Mouse (Mus musculus) liver, embryonic 15.5 days (tissue): ENCODE measurements around the gene Abtb2. TPM values are rescaled to one million over a fixed set of nuclear protein-coding genes. Genes with fewer than 3 reads are reported as not detected.

Experiments used
- ATAC-seq: fragments of 200-750 bp; cut with Nextera tagmentation; 2 replicates; pipeline ENCODE4 v1.8.0; 2017; ENCODE audit warnings: moderate number of reproducible peaks, mild to moderate bottlenecking, moderate library complexity; ENCODE audit not compliant: insufficient read depth
- H3K27ac ChIP-seq: fragments of 300-500 bp; sonication (generic); replicated peaks from 2 replicates; pipeline ENCODE4 v1.5.1; 2015; ENCODE audit warnings: mild to moderate bottlenecking, inconsistent platforms
- H3K27me3 ChIP-seq: fragments of 300-500 bp; sonication (generic); 2 replicates; pipeline ENCODE4 v1.6.1; 2015; ENCODE audit warnings: mild to moderate bottlenecking, inconsistent platforms
- H3K36me3 ChIP-seq: fragments of 300-500 bp; sonication (generic); replicated peaks from 2 replicates; pipeline ENCODE4 v1.6.1; 2015; ENCODE audit warnings: moderate library complexity, mild to moderate bottlenecking, inconsistent platforms
- H3K4me1 ChIP-seq: fragments of 300-500 bp; sonication (generic); replicated peaks from 2 replicates; pipeline ENCODE4 v1.6.1; 2015; ENCODE audit warnings: inconsistent platforms
- H3K4me2 ChIP-seq: fragments of 300-500 bp; sonication (generic); 2 replicates; pipeline ENCODE4 v1.6.1; 2015; ENCODE audit warnings: moderate library complexity, mild to moderate bottlenecking, inconsistent platforms
- H3K4me3 ChIP-seq: fragments of 300-500 bp; sonication (generic); replicated peaks from 2 replicates; pipeline ENCODE4 v1.5.1; 2015; ENCODE audit warnings: mild to moderate bottlenecking, inconsistent platforms
- H3K9ac ChIP-seq: fragments of 300-500 bp; sonication (generic); 2 replicates; pipeline ENCODE4 v1.6.1; 2015; ENCODE audit warnings: moderate library complexity, mild to moderate bottlenecking, inconsistent platforms
- H3K9me3 ChIP-seq: fragments of 300-500 bp; sonication (generic); replicated peaks from 2 replicates; pipeline ENCODE4 v1.6.1; 2016; ENCODE audit warnings: inconsistent platforms
- WGBS: fragments of 180-500 bp; shearing (Covaris S2); methylation state at CpG from one replicate; pipeline ENCODE4 v1.1.7; 2015; ENCODE audit warnings: mixed read lengths; ENCODE audit not compliant: insufficient replicate concordance; 5-methylcytosine and 5-hydroxymethylcytosine counted together
- polyA plus RNA-seq: library from polyadenylated mRNA; unstranded; fragments of >200 nt; fragmentation: Nextera tagmentation; extraction: Ambion mirVana; gene quantifications from 2 replicates; pipeline ENCODE4 v1.2.1, GENCODE M21; 2015

Gene Abtb2
- polyA plus RNA-seq, 1 experiment from 2014 or later = 2.9 TPM

DNA sequence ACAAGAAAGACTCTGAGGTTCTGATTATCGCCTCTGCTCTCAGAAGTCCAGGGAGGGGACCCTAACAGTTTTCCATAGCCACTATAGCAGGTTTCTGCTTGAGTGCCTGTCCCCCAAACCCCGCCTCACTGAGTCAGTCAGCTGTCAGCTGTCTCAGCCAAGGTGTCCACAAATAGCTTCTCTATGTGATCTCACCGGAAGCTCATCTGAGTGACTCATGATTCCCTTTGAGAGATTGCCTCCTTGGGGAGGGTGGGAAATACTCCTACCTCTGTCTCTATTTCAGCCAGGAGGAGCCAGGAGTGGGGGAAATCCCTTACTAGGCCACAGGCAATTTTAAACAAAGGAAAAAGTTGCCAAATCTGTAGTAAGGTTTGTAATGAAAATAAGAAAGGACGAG is 96.0 kb downstream of the Abtb2 start:
- Histone ChIP-seq H3K4me2 (no peak overlapping the region), H3K9ac (no peak overlapping the region), H3K9me3 (no peaks in the 10 kb centered on the region), H3K27me3 (no peaks in the 10 kb centered on the region), H3K4me1 (0 out of 2 replicates have a peak, but pooled peaks cover 2% of the 10 kb centered on the region), H3K36me3 (no peaks in the 10 kb centered on the region), H3K27ac (no peak overlapping the region), H3K4me3 (no peak overlapping the region)
- ATAC-seq = no peak
- WGBS = 36% methylated on average over 4 of the region's 4 CpGs

DNA sequence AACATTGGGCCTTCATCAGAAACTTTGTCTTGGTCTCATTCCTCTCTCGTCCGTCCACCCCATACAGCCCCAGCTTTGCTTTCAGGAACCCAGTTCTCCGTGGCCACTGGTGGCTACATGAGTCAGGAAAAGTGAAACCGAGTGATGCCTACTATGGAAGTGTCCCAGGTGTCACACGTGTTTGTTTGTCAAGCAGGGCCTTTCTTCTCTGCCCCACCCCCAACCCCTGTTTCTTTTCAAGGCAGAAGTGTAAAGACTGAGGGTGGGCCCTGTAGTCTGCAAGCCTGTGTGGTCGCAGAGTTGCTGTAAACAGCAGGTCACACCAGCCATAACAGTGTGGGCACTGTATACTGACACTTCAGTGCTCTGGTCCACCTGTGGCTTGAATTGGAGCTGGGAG is 98.2 kb downstream of the Abtb2 start:
- Histone ChIP-seq H3K27ac (no peak overlapping the region), H3K4me2 (no peak overlapping the region), H3K36me3 (no peaks in the 10 kb centered on the region), H3K4me1 (peaks cover 11% of the 10 kb centered on the region), H3K27me3 (no peaks in the 10 kb centered on the region), H3K4me3 (no peak overlapping the region), H3K9me3 (no peaks in the 10 kb centered on the region), H3K9ac (no peak overlapping the region)
- no peak for ATAC-seq
- 55% methylated on average over 6 of the region's 6 CpGs for WGBS

DNA sequence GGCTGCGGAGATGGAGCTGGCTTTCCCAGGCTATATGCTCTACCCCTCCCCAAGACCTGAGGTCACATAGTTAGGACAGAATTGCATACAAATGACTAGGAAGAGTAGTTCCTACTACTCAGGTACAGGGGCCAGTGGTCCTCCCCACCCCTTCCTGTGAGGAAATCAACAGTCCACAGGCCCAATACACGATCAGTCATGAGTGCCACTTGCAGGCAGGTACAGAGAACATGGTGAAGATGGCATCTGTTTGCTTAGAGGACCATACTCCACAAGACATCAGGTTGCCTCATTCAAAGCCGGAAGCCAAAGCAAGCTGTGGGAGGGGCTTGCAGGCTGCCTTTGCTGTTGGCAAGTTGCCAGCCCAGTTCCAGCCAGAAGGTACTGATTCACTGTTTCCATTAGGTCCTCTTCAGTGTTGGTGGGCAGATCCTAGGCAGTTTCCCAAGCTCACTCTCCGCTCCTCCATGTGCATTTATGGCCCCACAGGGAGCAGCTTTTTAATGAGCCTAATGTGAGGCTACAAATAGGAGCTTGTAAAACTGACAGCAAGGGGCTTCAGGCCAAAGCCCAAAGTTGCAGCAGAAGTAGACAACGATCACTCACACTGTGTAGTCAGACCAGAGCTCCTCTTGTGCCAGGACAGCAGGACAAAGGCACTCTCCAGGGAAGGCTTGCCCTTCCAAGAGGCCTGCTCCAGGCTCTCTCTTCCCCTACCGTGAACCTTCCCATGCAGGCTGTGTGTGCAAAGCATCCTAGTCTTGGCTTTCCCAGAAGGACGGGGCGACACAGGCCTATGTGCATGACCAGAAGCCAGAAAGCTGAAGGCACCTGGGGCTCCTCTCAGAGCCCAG is 102.1 kb downstream of the Abtb2 start:
- no peak overlapping the region for H3K4me2 ChIP-seq
- ATAC-seq = no peak; the same call in 1 of the 2 replicates
- no peak overlapping the region for H3K4me3 ChIP-seq
- no peaks in the 10 kb centered on the region for H3K36me3 ChIP-seq
- H3K9ac ChIP-seq = no peak overlapping the region
- 65% methylated on average over 8 of the region's 8 CpGs for WGBS
- H3K4me1 ChIP-seq = peaks cover 9% of the 10 kb centered on the region
- no peak overlapping the region for H3K27ac ChIP-seq
- H3K27me3 ChIP-seq = no peaks in the 10 kb centered on the region
- no peaks in the 10 kb centered on the region for H3K9me3 ChIP-seq

DNA sequence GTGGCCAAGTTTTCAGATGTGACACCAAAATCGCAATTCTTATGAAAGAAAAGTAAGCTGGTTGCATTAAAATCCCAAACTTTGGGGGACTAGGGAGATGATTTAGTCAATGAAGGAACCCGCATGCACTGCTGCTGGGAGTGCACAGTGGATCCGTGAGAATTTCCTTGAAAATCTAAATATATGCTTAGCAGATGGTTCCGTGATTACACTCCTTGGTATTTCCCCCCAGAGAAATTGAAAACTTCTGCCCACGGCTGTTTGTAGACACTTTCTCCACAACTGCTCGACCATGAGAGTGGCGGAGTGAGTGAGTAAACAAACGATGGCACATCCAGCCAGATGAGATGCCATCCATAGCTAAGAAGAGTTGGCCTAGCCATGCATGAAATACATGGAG is 102.8 kb downstream of the Abtb2 start:
- H3K4me2 ChIP-seq = no peak overlapping the region
- H3K36me3 ChIP-seq = no peaks in the 10 kb centered on the region
- H3K27ac ChIP-seq = no peak overlapping the region
- H3K9ac ChIP-seq = no peak overlapping the region
- H3K27me3 ChIP-seq = no peaks in the 10 kb centered on the region
- H3K9me3 ChIP-seq = no peaks in the 10 kb centered on the region
- WGBS = 71% methylated on average over 8 of the region's 8 CpGs
- ATAC-seq = no peak
- H3K4me1 ChIP-seq = peaks cover 12% of the 10 kb centered on the region
- H3K4me3 ChIP-seq = no peak overlapping the region

DNA sequence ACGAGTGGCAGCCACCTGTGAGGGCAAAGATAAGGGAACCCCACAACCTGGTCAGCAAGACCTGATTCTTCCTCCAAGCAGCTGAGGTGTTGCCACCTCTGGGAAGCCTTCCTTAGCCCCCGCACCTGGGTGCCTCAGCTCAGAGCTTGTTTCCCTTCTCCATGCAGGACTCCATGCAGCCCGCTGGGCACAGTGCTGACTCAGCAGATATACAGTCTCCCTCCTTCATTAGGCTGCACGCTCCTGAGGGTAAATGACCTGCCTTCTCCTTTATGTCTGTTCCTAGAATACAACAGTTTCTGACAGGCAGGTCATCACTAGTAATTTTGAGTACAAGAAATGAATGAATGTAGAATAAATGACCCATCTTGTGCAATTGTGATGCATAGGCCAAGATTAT is 103.5 kb downstream of the Abtb2 start:
- H3K4me3 ChIP-seq = no peak overlapping the region
- no peaks in the 10 kb centered on the region for H3K36me3 ChIP-seq
- WGBS = 75% methylated on average over 4 of the region's 4 CpGs
- H3K4me1 ChIP-seq = peaks cover 12% of the 10 kb centered on the region
- H3K27me3 ChIP-seq = no peaks in the 10 kb centered on the region
- H3K9ac ChIP-seq = no peak overlapping the region
- H3K4me2 ChIP-seq = no peak overlapping the region
- H3K27ac ChIP-seq = no peak overlapping the region
- no peak for ATAC-seq
- no peaks in the 10 kb centered on the region for H3K9me3 ChIP-seq

DNA sequence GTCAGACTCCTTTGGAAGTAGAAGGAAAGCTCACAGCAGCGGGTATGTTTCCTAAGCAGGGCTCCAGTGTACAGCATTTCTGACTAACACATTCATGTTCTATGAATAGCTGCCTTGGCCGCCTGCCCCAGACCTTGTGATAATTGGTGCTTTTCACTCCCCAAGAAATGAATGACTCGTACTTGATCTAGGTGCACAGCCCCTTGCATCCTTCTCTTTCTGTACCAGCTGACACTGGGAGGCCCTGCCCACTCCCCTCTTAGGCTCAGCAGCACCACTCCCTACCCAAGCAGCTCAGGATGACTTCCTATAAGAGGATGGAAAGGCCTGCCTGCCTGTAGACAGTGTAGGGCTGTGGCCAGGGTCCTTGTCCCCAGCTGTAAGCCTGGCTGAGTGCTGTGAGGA is 104.2 kb downstream of the Abtb2 start:
- H3K9me3 ChIP-seq = no peaks in the 10 kb centered on the region
- H3K27me3 ChIP-seq = no peaks in the 10 kb centered on the region
- no peak overlapping the region for H3K9ac ChIP-seq
- no peak overlapping the region for H3K4me2 ChIP-seq
- 56% methylated on average over 3 of the region's 3 CpGs for WGBS
- H3K4me1 ChIP-seq = peaks cover 12% of the 10 kb centered on the region
- H3K36me3 ChIP-seq = no peaks in the 10 kb centered on the region
- no peak overlapping the region for H3K4me3 ChIP-seq
- no peak for ATAC-seq
- no peak overlapping the region for H3K27ac ChIP-seq

DNA sequence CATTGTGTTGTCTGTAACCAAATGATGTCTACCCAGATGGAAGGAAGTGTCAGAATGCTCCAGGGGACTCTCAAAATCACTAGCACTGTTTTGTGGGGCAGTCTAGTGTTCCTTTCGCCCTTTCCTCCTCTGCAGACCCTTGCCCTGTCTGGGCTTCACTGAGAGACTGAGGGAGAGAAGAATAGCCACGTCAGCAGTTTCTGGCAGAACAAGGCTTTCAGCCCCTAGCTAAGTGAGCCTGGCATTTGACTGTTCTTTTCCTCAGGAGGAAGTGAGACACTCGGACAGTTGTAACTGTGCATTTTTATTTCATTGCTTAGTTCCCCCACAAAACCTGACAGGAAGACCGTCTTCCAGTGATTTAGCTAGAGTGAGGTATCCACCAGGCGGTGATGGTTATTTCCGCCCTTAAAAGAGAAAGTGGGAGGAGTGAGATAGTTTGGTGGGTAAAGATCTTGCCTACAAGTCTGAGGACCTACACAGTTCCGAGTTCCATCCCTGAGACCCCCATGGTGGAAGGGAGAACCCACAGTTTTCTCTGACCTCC is 106.5 kb downstream of the Abtb2 start:
- Histone ChIP-seq H3K4me3 (no peak overlapping the region), H3K27me3 (no peaks in the 10 kb centered on the region), H3K36me3 (no peaks in the 10 kb centered on the region), H3K4me2 (no peak overlapping the region), H3K9me3 (no peaks in the 10 kb centered on the region), H3K9ac (no peak overlapping the region), H3K27ac (no peak overlapping the region), H3K4me1 (peaks cover 12% of the 10 kb centered on the region)
- no peak for ATAC-seq
- WGBS = 30% methylated on average over 7 of the region's 7 CpGs

DNA sequence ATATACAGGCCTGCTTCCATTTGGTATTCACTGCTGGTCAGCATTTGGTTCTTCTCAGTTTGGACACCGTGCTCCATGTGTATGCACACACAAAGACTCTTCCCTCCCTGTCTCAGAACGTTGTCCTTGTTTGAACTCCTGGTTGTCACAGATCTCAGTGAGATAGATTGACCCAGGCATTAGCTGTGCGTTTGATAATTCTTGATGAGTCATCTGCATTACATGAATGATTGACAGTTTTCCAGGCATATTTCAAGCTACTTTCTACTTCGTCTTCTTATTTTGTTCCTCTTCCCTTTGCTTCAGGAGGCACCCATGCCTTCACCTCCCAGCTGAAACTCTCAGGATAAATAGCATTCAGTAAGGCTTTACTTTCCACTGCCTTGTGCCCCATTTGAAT is 107.5 kb downstream of the Abtb2 start:
- no peak overlapping the region for H3K4me3 ChIP-seq
- H3K4me1 ChIP-seq = peaks cover 4% of the 10 kb centered on the region; the same call in 1 of the 2 replicates
- H3K36me3 ChIP-seq = no peaks in the 10 kb centered on the region
- no peak overlapping the region for H3K9ac ChIP-seq
- ATAC-seq = no peak
- H3K9me3 ChIP-seq = no peaks in the 10 kb centered on the region
- H3K4me2 ChIP-seq = no peak overlapping the region
- H3K27me3 ChIP-seq = no peaks in the 10 kb centered on the region
- H3K27ac ChIP-seq = no peak overlapping the region
- WGBS = 29% methylated on average over 4 of the region's 4 CpGs

DNA sequence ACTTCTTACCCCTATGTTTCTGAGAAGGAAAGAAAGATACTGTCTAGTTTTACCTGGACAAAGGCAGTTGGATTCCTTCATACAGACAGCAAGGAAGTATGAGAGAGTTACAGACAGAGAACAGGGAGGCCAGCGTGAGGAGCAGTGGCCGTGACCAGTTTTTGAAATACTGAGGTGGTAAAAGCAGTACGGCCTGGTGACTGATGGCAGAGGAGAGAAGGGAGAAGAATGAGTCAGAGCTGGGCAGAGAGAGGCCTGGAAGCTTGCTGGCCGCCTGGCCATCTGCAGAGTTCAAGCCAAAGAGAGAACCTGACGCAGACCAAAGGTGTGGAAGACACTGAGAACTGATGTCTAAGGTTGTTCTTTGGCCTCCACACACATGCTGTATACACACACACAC is 109.3 kb downstream of the Abtb2 start:
- H3K9me3 ChIP-seq = no peaks in the 10 kb centered on the region
- WGBS = 68% methylated on average over 5 of the region's 5 CpGs
- no peak overlapping the region for H3K4me3 ChIP-seq
- 0 out of 2 replicates have a peak, but pooled peaks cover 3% of the 10 kb centered on the region for H3K4me1 ChIP-seq
- no peak overlapping the region for H3K9ac ChIP-seq
- H3K4me2 ChIP-seq = no peak overlapping the region
- no peak for ATAC-seq
- H3K27me3 ChIP-seq = no peaks in the 10 kb centered on the region
- no peaks in the 10 kb centered on the region for H3K36me3 ChIP-seq
- H3K27ac ChIP-seq = no peak overlapping the region

DNA sequence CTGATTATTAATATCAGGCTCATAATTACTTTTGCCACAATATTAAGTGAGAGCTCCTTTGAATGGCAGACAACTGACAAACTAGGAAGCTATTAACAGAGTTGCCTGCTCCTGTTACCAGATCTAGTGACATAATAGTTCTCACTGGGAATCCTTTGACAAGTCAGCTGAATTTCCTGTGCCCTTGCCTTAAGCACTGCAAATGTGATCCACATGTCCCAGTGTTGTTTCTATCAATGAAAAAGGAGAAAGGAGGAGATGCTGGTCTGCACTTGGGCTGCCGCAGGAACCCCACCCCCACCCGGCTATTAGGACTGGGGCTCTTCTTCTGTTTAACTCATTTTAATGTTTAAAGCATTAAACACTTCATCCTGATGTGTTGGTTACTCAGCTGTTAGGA is 110.7 kb downstream of the Abtb2 start:
- H3K27ac ChIP-seq = no peak overlapping the region
- H3K4me2 ChIP-seq = no peak overlapping the region
- H3K9ac ChIP-seq = no peak overlapping the region
- no peak overlapping the region for H3K4me3 ChIP-seq
- H3K9me3 ChIP-seq = no peaks in the 10 kb centered on the region
- H3K4me1 ChIP-seq = 0 out of 2 replicates have a peak, but pooled peaks cover 3% of the 10 kb centered on the region
- no peaks in the 10 kb centered on the region for H3K36me3 ChIP-seq
- peaks cover 3% of the 10 kb centered on the region; the same call in 1 of the 2 replicates for H3K27me3 ChIP-seq
- ATAC-seq = no peak
- WGBS = 63% methylated on average over 2 of the region's 2 CpGs

DNA sequence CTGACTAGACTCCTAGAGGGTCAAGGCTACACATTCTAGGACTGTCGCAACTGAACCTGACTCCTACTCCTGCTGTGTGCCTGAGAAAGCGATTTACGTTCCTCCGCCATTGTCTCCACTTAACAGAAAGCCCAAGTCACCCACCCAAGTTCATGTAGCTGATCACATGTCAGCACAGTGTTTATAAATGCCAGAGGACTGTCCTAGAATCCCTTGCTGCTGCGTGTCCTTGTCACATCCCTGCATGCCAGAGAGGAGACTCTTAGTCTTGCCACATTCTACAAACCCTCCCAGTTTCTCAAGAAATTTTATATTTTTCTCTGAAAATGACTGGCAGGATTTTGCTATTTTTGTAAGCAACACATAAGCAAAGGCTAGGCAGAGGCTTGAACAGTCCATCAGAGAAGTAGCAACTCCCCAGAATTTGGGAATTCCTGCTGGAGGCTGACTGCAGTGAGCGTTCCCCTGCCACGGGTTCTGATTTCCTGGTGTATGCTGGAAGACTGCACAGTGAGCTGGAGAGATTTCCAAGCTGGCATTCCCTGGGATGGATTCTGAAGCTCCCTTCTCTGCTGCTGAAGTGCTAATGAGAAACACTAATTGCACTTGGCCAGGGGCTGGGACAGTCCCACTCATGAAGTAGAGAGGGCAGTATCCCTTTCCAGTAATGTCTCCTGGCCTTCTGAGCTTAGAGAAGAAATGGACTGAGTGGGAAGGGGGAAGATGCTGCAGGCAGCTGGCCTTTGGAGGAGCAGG is 111.7 kb downstream of the Abtb2 start:
- 76% methylated on average over 7 of the region's 7 CpGs for WGBS
- Histone ChIP-seq H3K9ac (no peak overlapping the region), H3K4me3 (no peak overlapping the region), H3K4me2 (no peak overlapping the region), H3K27me3 (peaks cover 3% of the 10 kb centered on the region; the same call in 1 of the 2 replicates), H3K4me1 (0 out of 2 replicates have a peak, but pooled peaks cover 3% of the 10 kb centered on the region), H3K36me3 (no peaks in the 10 kb centered on the region), H3K27ac (no peak overlapping the region), H3K9me3 (no peaks in the 10 kb centered on the region)
- ATAC-seq = no peak
